Mouse (Mus musculus) hindlimb bud, embryonic 11.5 days (tissue): ENCODE measurements around the gene Steap2.

Experiments used
- DNase-seq: peaks from one replicate; pipeline ENCODE4 v3.0.0-alpha.2; 2012; ENCODE audit warnings: low read depth, low spot score; ENCODE audit errors: extremely low spot score

Steap2 gene

DNA sequence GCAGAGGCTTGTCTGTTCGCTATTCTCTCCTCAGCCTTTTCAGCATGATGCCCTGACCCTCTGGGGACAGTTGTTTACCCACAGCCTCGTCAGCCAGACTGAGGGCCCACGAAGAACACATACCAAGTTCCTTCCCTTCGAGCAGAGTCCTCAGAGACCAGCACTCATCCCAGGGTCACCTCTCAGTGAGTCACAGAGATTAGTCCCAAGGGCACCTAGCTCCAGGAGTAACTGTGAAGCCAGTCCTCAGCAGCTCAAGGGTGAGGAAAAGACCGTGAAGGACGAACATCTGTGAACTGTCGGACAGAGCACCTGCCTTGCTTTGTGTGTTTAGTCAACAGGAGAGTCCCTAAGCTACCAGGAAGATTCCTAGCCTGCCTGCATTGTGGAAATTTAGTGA, 25.5 kb downstream of the Steap2 start:
- DNase-seq = no peak

DNA sequence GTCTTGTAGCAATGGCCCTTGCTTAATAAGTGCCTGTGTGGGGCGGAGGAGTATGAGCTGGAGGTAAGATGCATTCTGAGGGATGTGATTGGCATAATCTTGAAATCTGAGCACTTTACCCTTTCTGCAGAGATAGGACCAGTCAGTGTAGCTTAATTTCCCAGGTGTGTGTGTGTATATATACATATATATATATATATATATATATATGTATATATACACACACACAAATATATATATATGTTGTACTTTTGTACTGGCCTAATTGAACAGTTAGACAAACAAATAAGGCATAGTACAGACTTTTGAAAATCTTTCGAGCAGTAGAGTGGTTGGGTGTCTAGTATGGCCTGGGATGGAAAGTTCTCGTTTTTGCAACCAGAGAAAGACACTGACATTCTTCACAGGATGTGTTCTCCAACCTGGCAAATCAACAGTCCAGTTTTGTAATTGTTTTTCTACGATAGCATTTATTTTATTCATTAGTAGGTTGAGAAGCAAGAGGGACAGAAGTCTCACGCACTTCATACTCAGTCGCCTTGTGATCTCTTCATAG, 29.9 kb downstream of the Steap2 start:
- DNase-seq = no peak

GRCm38 (mm10) chr5:5663655-5664370, 30.6 kb downstream of the Steap2 start, which contains the start of gene Cfap69:
Cfap69 (minus strand) TSS chr5:5664239.
- peak; percentile 46 for DNase-seq

DNA sequence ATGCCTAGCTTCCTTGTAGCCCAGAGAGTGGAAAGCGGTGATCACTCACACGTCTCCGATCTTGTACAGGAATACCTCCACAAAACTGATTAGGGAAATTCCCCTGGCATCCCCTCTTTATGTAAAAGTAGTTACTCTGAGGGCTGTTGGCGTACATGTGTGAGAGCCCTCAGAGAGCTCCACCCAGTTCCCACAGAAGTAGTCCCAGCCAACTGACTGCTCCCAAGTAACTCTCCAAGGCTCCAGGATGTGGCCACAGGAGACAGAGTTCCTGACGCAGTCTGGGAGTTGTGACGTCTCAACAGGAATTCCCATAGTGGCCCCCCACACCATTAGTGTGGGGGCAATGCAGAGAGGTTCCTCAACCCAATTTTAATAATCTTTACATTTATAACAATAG, 31.3 kb downstream of the Steap2 start:
- no peak for DNase-seq

DNA sequence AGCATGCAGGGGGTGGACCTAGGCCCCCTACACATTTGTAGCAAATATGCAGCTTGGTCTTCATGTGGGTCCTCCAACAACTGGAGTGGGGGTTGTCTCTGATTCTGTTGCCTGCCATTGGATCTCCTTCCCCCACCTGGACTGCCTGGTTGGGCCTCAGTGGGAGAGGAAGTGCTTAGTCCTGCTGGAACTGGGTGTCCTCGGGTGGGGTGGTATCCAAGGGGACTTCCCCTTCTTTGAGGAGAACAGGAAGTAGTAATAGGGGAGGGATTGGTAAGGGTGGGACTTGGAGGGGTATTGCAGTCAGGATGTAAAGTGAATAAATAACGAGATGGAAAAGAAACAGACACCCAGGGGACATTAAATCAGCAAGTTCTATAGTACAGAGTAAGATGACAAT, 35.7 kb downstream of the Steap2 start:
- DNase-seq = no peak

DNA sequence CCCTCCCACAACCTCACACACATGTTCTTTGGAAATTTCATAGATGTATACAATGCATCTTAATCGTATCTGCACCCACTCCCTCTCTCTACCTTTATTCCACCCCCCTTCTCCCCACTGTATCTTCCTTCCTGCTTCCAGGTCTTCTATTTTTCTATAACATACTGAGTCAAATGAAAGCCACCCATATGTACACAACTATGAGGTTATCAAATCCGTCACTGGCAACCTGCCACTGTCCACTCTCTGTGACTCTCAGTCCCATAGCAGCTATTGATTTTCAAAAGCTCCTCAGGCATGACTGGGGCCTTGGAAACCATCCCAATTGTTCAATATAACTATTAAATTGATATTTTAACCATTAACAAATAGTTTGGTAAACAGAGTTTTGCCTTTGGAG, 36.4 kb downstream of the Steap2 start:
- DNase-seq = no peak

DNA sequence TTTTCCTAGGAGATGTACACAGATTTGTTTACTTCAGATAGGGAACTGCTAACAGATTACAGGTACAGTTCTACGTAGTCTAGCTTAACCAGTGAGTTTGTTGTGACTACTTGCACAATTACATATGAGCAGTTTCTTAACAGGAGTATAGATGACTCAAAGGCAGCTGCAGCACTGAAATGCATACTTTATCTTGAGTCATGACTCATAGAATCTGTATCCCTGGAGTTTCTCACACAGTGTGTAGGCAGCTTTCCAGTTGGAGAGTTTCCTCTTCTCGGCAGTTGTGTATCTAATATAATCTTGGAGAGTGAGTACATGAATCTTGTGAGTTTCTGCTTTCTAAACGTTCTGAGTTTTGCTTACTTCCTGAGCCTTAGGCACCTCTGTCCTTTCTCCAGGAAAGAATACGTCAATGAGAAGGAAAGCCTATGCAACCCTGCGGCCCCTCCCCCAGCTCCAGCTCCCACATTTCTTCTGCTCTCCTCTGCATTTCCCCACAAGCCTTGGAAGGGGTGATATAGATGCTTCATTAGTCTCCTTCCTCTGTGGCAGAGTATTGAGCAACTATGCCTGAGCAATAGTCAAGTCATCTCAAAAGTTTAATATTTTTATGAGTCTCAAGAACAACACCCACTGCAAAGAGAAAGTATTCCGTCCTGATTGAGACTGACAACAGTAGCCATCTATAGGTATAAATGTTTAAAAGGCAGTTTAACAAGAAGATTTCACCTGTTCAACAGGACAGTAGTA, 45.4 kb downstream of the Steap2 start:
- DNase-seq = no peak

GRCm38 (mm10) chr5:5646173-5646572, 48.2 kb downstream of the Steap2 start:
- no peak for DNase-seq

DNA sequence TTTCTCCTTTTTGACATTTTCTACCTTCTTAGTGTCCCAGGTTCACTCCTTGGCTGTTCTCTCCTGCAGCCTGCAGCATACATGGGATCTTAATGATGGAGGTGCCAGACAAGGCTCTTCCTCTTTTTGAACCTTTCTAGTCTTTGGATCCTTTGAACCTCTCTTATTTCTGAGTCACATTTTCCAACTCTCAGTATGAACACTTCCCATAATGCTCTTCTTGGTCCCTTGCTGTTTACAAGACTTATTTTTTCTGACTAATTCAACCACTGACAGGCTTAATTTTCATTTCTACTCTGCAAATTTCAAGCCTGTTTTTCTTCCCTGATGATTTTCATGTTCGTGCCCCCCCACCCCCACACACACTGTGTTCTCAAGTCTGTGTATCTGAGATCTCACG, 55.9 kb downstream of the Steap2 start:
- no peak for DNase-seq

- DNase-seq = no peak
Measured at GRCm38 (mm10) chr5:5625491-5625890, 68.9 kb downstream of the Steap2 start.

GRCm38 (mm10) chr5:5618329-5618728, 76.0 kb downstream of the Steap2 start:
- no peak for DNase-seq
